Mouse (Mus musculus) liver, embryonic 14.5 days (tissue): ENCODE measurements at regions not wholly inside any gene's neighbourhood (a gene's known extent, or its start where the extent isn't known, plus 50 kb on each side); places are given as distances from the start of the nearest gene placed in this dataset.

ENCODE experiments used
- ATAC-seq: fragments of 200-750 bp; cut with Nextera tagmentation; 2 replicates; pipeline ENCODE4 v1.8.0; 2017; ENCODE audit warnings: moderate number of reproducible peaks, mild to moderate bottlenecking, moderate library complexity; ENCODE audit not compliant: insufficient read depth
- DNase-seq, 3 experiments: peaks; one replicate each; pipeline ENCODE4 v3.0.0-alpha.2; 2012 to 2013; ENCODE audit warnings: low read depth in 3 of 3, low spot score in 3 of 3
- H3K27ac ChIP-seq: fragments of 300-500 bp; sonication (generic); 2 replicates; pipeline ENCODE4 v1.5.1; 2014; ENCODE audit warnings: moderate library complexity, mild to moderate bottlenecking, control low read depth, inconsistent platforms
- H3K27me3 ChIP-seq: fragments of 300-500 bp; sonication (generic); 2 replicates; pipeline ENCODE4 v1.6.1; 2014; ENCODE audit warnings: mild to moderate bottlenecking, low read length, moderate library complexity; ENCODE audit not compliant: control insufficient read depth, insufficient read depth
- H3K36me3 ChIP-seq: fragments of 300-500 bp; sonication (generic); replicated peaks from 2 replicates; pipeline ENCODE4 v1.6.1; 2014; ENCODE audit warnings: low read depth; ENCODE audit not compliant: control insufficient read depth, insufficient read depth
- H3K4me1 ChIP-seq, 2 experiments: fragments of 200-500 bp in 1 of 2; fragments of 300-500 bp in 1 of 2; sonication (generic) in 1 of 2; replicated peaks; 2 replicates each; pipeline ENCODE4 v1.6.1; 2012 to 2014; ENCODE audit warnings: antibody characterized with exemption in 1 of 2, inconsistent platforms in 1 of 2, low read length in 1 of 2; ENCODE audit not compliant: control insufficient read depth in 2 of 2, insufficient read depth in 2 of 2
- H3K4me2 ChIP-seq: fragments of 300-500 bp; sonication (generic); 2 replicates; pipeline ENCODE4 v1.6.1; 2014; ENCODE audit warnings: low read depth, mild to moderate bottlenecking, control low read depth, moderate library complexity
- H3K4me3 ChIP-seq, 2 experiments: fragments of 200-500 bp in 1 of 2; fragments of 300-500 bp in 1 of 2; sonication (generic) in 1 of 2; 2 replicates each; pipeline ENCODE4 v1.5.1; 2012 to 2014; ENCODE audit warnings: low read depth in 2 of 2, low read length in 2 of 2, mild to moderate bottlenecking in 2 of 2, control low read depth in 1 of 2, inconsistent platforms in 1 of 2, moderate library complexity in 1 of 2; ENCODE audit not compliant: insufficient read depth in 1 of 2
- H3K9ac ChIP-seq: fragments of 300-500 bp; sonication (generic); replicated peaks from 2 replicates; pipeline ENCODE4 v1.6.1; 2014; ENCODE audit warnings: mild to moderate bottlenecking, control low read depth, moderate library complexity
- H3K9me3 ChIP-seq: fragments of 300-500 bp; sonication (generic); 2 replicates; pipeline ENCODE4 v1.6.1; 2016; ENCODE audit warnings: low read length, mixed read lengths; ENCODE audit not compliant: control insufficient read depth
- CTCF ChIP-seq: IDR thresholded peaks from 2 replicates; pipeline ENCODE4 v1.5.1; 2016; ENCODE audit warnings: antibody characterized with exemption, low read depth, control low read depth
- EP300 ChIP-seq: IDR thresholded peaks from 2 replicates; pipeline ENCODE4 v1.6.1; 2016; ENCODE audit warnings: antibody characterized with exemption, low read depth
- WGBS: fragments of 180-500 bp; shearing (Covaris S2); extraction: QIAGEN DNeasy Blood & Tissue Kit; methylation state at CpG from one replicate; pipeline ENCODE4 v1.1.7; 2014; ENCODE audit not compliant: insufficient replicate concordance; 5-methylcytosine and 5-hydroxymethylcytosine counted together

GRCm38 (mm10) chr6:99935373-99935772 lies 209.2 kb upstream of the Prok2 start:
- Histone ChIP-seq H3K4me1 (no peaks in the 10 kb centered on the region), H3K4me3 (no peak overlapping the region), H3K4me2 (no peak overlapping the region), H3K9me3 (no peaks in the 10 kb centered on the region), H3K27ac (no peak overlapping the region), H3K36me3 (no peaks in the 10 kb centered on the region), H3K27me3 (no peaks in the 10 kb centered on the region), H3K9ac (no peak overlapping the region)
- no peak for ATAC-seq
- TF ChIP-seq EP300 (no peak), CTCF (no peak)
- DNase-seq: no peak
- 54% methylated on average over 4 of the region's 4 CpGs for WGBS

- Histone ChIP-seq H3K9ac (no peak overlapping the region), H3K36me3 (no peaks in the 10 kb centered on the region), H3K9me3 (no peaks in the 10 kb centered on the region), H3K4me2 (no peak overlapping the region), H3K27me3 (no peaks in the 10 kb centered on the region), H3K27ac (no peak overlapping the region), H3K4me3 (no peak overlapping the region), H3K4me1 (no peaks in the 10 kb centered on the region)
- ATAC-seq (no peak), DNase-seq (no peak)
- no peak for TF ChIP-seq CTCF
- TF ChIP-seq EP300: no peak
- WGBS: 60% methylated on average over 5 of the region's 5 CpGs
These were observed 208.2 kb upstream of the Prok2 start for GRCm38 (mm10) chr6:99934394-99934793.

DNA sequence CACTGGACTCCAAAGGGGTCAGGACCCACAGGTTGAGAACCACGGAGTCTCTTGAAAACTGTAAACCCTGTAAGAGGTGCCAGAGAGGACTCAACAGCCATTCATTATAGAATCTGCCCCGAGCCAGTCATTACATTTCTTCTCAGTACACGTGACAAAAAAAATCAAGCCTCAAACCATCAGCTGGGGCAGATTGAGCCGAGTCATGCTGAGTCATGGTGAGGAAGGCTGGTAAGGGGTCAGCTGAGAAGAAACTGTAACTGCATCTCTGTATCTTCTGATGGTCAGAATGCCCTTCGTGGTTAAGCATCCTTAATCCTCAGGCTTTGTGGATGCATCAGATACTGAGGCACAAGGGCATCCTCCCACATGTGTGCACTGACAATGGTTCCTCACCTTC lies 207.2 kb upstream of the Prok2 start:
- no peaks in the 10 kb centered on the region for H3K27me3 ChIP-seq
- no peaks in the 10 kb centered on the region for H3K36me3 ChIP-seq
- H3K4me1 ChIP-seq: no peaks in the 10 kb centered on the region
- H3K9ac ChIP-seq: no peak overlapping the region
- H3K27ac ChIP-seq: no peak overlapping the region
- ATAC-seq (no peak), DNase-seq (no peak)
- TF ChIP-seq CTCF: no peak
- no peak for TF ChIP-seq EP300
- WGBS: 41% methylated on average over 5 of the region's 5 CpGs
- H3K4me2 ChIP-seq: no peak overlapping the region
- H3K4me3 ChIP-seq: no peak overlapping the region
- H3K9me3 ChIP-seq: no peaks in the 10 kb centered on the region

- H3K4me1 ChIP-seq: no peaks in the 10 kb centered on the region
- H3K9ac ChIP-seq: no peak overlapping the region
- TF ChIP-seq CTCF: no peak
- TF ChIP-seq EP300: no peak
- no peaks in the 10 kb centered on the region for H3K36me3 ChIP-seq
- H3K27ac ChIP-seq: no peak overlapping the region
- ATAC-seq (no peak), DNase-seq (no peak)
- 38% methylated on average over 2 of the region's 2 CpGs for WGBS
- H3K4me2 ChIP-seq: no peak overlapping the region
- no peaks in the 10 kb centered on the region for H3K27me3 ChIP-seq
- no peaks in the 10 kb centered on the region for H3K9me3 ChIP-seq
- no peak overlapping the region for H3K4me3 ChIP-seq
These were observed 206.7 kb upstream of the Prok2 start for GRCm38 (mm10) chr6:99932923-99933322.

DNA sequence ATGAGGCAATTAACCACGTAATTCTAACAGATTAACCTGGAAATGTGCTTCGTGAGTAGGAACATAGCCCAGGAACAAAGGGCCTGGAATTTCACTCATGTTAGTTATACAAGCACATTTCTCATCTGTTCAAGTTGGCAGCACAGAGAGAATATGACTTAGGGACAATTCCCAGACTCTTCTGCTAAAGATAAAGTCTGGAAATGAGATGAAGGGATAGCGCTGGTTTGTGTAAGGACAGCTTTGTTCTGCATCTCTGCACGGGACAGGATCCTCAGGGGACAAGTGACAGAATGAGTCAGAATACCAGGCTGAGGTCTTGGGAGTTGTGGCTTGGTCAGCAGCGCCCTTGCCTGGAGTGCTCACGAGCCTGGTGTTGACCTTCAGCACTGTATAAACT lies 206.2 kb upstream of the Prok2 start:
- Histone ChIP-seq H3K27me3 (no peaks in the 10 kb centered on the region), H3K9ac (no peak overlapping the region), H3K27ac (no peak overlapping the region), H3K4me3 (no peak overlapping the region), H3K4me1 (no peaks in the 10 kb centered on the region), H3K9me3 (no peaks in the 10 kb centered on the region), H3K36me3 (no peaks in the 10 kb centered on the region), H3K4me2 (no peak overlapping the region)
- no peak for DNase-seq
- no peak for ATAC-seq
- TF ChIP-seq CTCF (no peak), EP300 (no peak)
- 63% methylated on average over 6 of the region's 6 CpGs for WGBS

DNA sequence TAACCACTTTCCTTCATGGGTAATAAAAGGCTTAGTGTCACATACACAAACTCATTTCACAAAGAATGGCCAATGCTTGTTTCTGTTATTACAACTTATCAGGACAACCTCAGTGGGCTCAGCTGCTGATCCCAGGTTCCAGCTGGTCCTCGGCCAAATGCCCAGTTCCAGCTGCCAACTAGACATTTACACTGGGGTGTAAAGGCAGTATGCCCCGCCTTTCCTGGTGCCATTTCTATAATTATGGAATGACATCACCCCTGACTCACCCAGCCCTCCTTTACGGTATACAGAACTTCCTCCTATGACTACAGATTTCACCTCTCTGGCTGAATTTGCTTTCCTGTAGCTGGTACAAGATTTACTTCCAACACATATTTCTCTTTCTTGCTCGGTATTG lies 205.4 kb upstream of the Prok2 start:
- no peaks in the 10 kb centered on the region for H3K36me3 ChIP-seq
- no peaks in the 10 kb centered on the region for H3K4me1 ChIP-seq
- no peaks in the 10 kb centered on the region for H3K27me3 ChIP-seq
- H3K4me3 ChIP-seq: no peak overlapping the region
- 36% methylated on average over 4 of the region's 4 CpGs for WGBS
- no peak for TF ChIP-seq CTCF
- TF ChIP-seq EP300: no peak
- ATAC-seq (no peak), DNase-seq (no peak)
- H3K9ac ChIP-seq: no peak overlapping the region
- no peaks in the 10 kb centered on the region for H3K9me3 ChIP-seq
- H3K27ac ChIP-seq: no peak overlapping the region
- no peak overlapping the region for H3K4me2 ChIP-seq
